Comparison of ENCODE assay signal across 20 mouse cellular contexts in the genomic region with DNA sequence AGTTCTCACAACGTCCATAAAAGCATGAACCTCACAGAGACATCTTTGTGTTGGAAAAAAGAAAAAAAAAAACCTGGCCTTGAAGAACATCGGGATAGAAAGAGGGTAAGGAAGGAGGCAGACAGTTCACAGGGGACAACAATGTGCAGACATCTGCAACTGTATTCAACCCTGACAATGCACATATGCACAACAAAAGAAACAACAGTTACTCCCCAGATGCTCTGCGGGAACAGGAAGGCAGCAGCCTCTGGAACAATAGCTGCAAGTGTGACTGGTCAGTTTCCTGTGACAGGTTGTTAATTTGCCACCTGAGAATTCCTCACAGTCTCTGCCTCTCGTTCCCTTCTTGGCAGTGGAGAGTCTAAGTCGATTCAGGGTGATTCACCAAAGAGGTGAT.
A peak's percentile ranks its signal among the peaks of the same experiment; 100 is the strongest.
DNase-seq lines count a peak whose midpoint lies in the region; ATAC-seq lines count a peak whose summit lies in the region.
"Had no signal": no experiment of that assay in that cellular context is flagged by ENCODE, and none has a peak within 500 bp of the region (broad histone marks: within the 10 kb centered on the region; RNA-seq: fewer than 3 reads in every experiment).

No protein-coding gene starts in this region.

- H3K4me1 ChIP-seq in midbrain, embryonic 11.5 days (ENCODE audit: control insufficient read depth, insufficient read depth, low read length), result peaks cover 9% of the 10 kb centered on the region
- H3K4me1 ChIP-seq in midbrain, embryonic 16.5 days (ENCODE audit: control insufficient read depth, insufficient read depth, low read length), result no peaks in the 10 kb centered on the region
- H3K4me1 ChIP-seq: liver, embryonic 15.5 days had no signal

- no peak overlapping the region for H3K4me2 ChIP-seq in midbrain, embryonic 11.5 days
- H3K4me2 ChIP-seq in midbrain, embryonic 16.5 days (ENCODE audit: low read length), result no peak overlapping the region
- H3K4me2 ChIP-seq: forebrain, embryonic 12.5 days; heart, embryonic 12.5 days; limb, embryonic 12.5 days; liver, embryonic 15.5 days had no signal

- no peak overlapping the region for H3K27ac ChIP-seq in midbrain, embryonic 11.5 days (ENCODE audit: low read depth, low read length)
- H3K27ac ChIP-seq in midbrain, embryonic 16.5 days (ENCODE audit: low read length), result no peak overlapping the region
- H3K27ac ChIP-seq: forebrain, embryonic 12.5 days; limb, embryonic 12.5 days; liver, embryonic 15.5 days had no signal

- ATAC-seq in midbrain, embryonic 11.5 days (ENCODE audit: low FRiP score), result 0 out of 2 replicates have a peak, but pooled peaks have one; percentile 33
- ATAC-seq in midbrain, embryonic 16.5 days, result no peak
- no peak for ATAC-seq in erythroid progenitor cell, adult 5-6 weeks (replicated peaks; ENCODE audit: low FRiP score, poor library complexity, severe bottlenecking)
- ATAC-seq: activated CD4-positive, CD25-positive, alpha-beta regulatory T cell, adult 4 months; CD4-positive, CD25-positive, alpha-beta regulatory T cell, adult 4 months; inflammation-experienced regulatory T-cells, adult 6 months had no signal

- H3K27me3 ChIP-seq in midbrain, embryonic 11.5 days (ENCODE audit: control insufficient read depth, insufficient read depth, low read length), result no peaks in the 10 kb centered on the region
- H3K27me3 ChIP-seq in midbrain, embryonic 16.5 days (ENCODE audit: control insufficient read depth, insufficient read depth, low read depth, low read length), result no peaks in the 10 kb centered on the region
- H3K27me3 ChIP-seq: forebrain, embryonic 12.5 days; heart, embryonic 12.5 days; limb, embryonic 12.5 days; liver, embryonic 15.5 days; megakaryocyte, embryonic 14.5 days had no signal

- peak; percentile 6 for DNase-seq in adrenal gland, adult 2 months
- no peak for DNase-seq in adrenal gland, postnatal 10 days
- DNase-seq in midbrain, embryonic 11.5 days (ENCODE audit: low spot score, missing footprints), result peak; percentile 89
- peak; percentile 26 for DNase-seq in embryo, embryonic 11 days
- peak; percentile 30 for DNase-seq in retina, postnatal 1 day
- DNase-seq in layer of hippocampus, postnatal 25 days (ENCODE audit: extremely low spot score in 1 of 2, low spot score in 1 of 2), result no peak
- DNase-seq: cerebellum, adult 2 months; kidney, adult 8-10 months; lung, postnatal 10 days had no signal

- H3K36me3 ChIP-seq in midbrain, embryonic 11.5 days (ENCODE audit: control insufficient read depth, insufficient read depth, low read length), result no peaks in the 10 kb centered on the region
- no peaks in the 10 kb centered on the region for H3K36me3 ChIP-seq in midbrain, embryonic 16.5 days (ENCODE audit: control insufficient read depth, insufficient read depth, low read length)
- H3K36me3 ChIP-seq: forebrain, embryonic 12.5 days; heart, embryonic 12.5 days; limb, embryonic 12.5 days; liver, embryonic 15.5 days had no signal

- 2% methylated on average over 5 of the region's 5 CpGs for WGBS in midbrain, embryonic 11.5 days
- 2% methylated on average over 5 of the region's 5 CpGs for WGBS in midbrain, embryonic 16.5 days

- no peaks in the 10 kb centered on the region for H3K9me3 ChIP-seq in midbrain, embryonic 11.5 days (ENCODE audit: control insufficient read depth, low read length)
- H3K9me3 ChIP-seq in midbrain, embryonic 16.5 days (replicated peaks; ENCODE audit: control insufficient read depth, low read length, poor library complexity, severe bottlenecking), result no peaks in the 10 kb centered on the region
- H3K9me3 ChIP-seq: forebrain, embryonic 12.5 days; heart, embryonic 12.5 days; limb, embryonic 12.5 days; liver, embryonic 15.5 days; megakaryocyte, embryonic 14.5 days had no signal

- H3K4me3 ChIP-seq in midbrain, embryonic 11.5 days (ENCODE audit: low read depth, low read length), result no peak overlapping the region
- no peak overlapping the region for H3K4me3 ChIP-seq in midbrain, embryonic 16.5 days (ENCODE audit: low read depth, low read length)
- H3K4me3 ChIP-seq: forebrain, embryonic 12.5 days; heart, embryonic 12.5 days; limb, embryonic 12.5 days; liver, embryonic 15.5 days; megakaryocyte, embryonic 14.5 days; myocyte had no signal

- no peak overlapping the region for H3K9ac ChIP-seq in midbrain, embryonic 11.5 days (ENCODE audit: low read length)
- H3K9ac ChIP-seq in midbrain, embryonic 16.5 days (ENCODE audit: low read depth, low read length), result no peak overlapping the region
- H3K9ac ChIP-seq: forebrain, embryonic 12.5 days; heart, embryonic 12.5 days; limb, embryonic 12.5 days; liver, embryonic 15.5 days had no signal

Comparison
In these comparisons a context has a peak if more than half of its experiments do, and no peak if none do; other contexts are left out.
1. DNase-seq: peak in adrenal gland, adult 2 months (single experiment), midbrain, embryonic 11.5 days (single experiment), embryo, embryonic 11 days (single experiment) and retina, postnatal 1 day (single experiment); none in adrenal gland, postnatal 10 days (single experiment) and layer of hippocampus, postnatal 25 days (0 of 2).